Mouse (Mus musculus): Measurements from ENCODE around the gene Speer4a.
"Not testable (repeated sequence)": the region's sequence is repeated elsewhere in the genome, so short reads cannot be mapped to it uniquely, and the experiment has no call there.

Speer4a gene

GRCm38 (mm10) chr5:26039458-26039857 is at the start of gene Speer4a:
Gene Speer4a, minus strand, starts transcription at chr5:26039558.
- DNase-seq: not testable (repeated sequence)

GRCm38 (mm10) chr5:26079023-26079422 is 39.7 kb upstream of the Speer4a start:
- not testable (repeated sequence) for DNase-seq

GRCm38 (mm10) chr5:26070716-26071115 is 31.4 kb upstream of the Speer4a start:
- DNase-seq: no peak

GRCm38 (mm10) chr5:26058481-26058880 is 19.1 kb upstream of the Speer4a start, which contains the start of gene Gm7347:
Gene Gm7347, minus strand, starts transcription at chr5:26058581.
- not testable (repeated sequence) for DNase-seq

- not testable (repeated sequence) for DNase-seq
Measured at GRCm38 (mm10) chr5:26022816-26023215, 16.5 kb downstream of the Speer4a start, which contains the start of gene Gm5862. Gene Gm5862, minus strand, starts transcription at chr5:26022916.

- peak; percentile 3 for DNase-seq
Measured at GRCm38 (mm10) chr5:26007697-26008096, 31.7 kb downstream of the Speer4a start.

GRCm38 (mm10) chr5:26006937-26007695 is 32.2 kb downstream of the Speer4a start:
- DNase-seq: peak; percentile 42

GRCm38 (mm10) chr5:26004698-26005097 is 34.7 kb downstream of the Speer4a start, which contains the start of gene Gm1979:
Gene Gm1979, minus strand, starts transcription at chr5:26004798.
- DNase-seq: not testable (repeated sequence)

- DNase-seq: not testable (repeated sequence)
Measured at GRCm38 (mm10) chr5:25988550-25988949, 50.8 kb downstream of the Speer4a start, which contains the start of gene Gm21698. Gene Gm21698, minus strand, starts transcription at chr5:25988650.
